Mouse (Mus musculus) left cerebral cortex, adult 2 months (tissue): ENCODE measurements around the gene Ppfibp1. TPM values are rescaled to one million over a fixed set of nuclear protein-coding genes. Genes with fewer than 3 reads are reported as not detected.
A peak's percentile ranks its signal among the peaks of the same experiment; 100 is the strongest.

ENCODE experiments used
- DNase-seq, 2 experiments: peaks; one replicate each; pipeline ENCODE4 v3.0.0; 2021 to 2022; ENCODE audit warnings: low spot score in 2 of 2, mixed read lengths in 1 of 2; ENCODE audit errors: extremely low spot score in 1 of 2
- H3K27ac ChIP-seq: fragments of 200-600 bp; 2 replicates; pipeline ENCODE4 v1.8.1; 2022
- H3K4me3 ChIP-seq: fragments of 200-600 bp; 2 replicates; pipeline ENCODE4 v1.8.1; 2022
- CTCF ChIP-seq: fragments of 200-600 bp; IDR thresholded peaks from 2 replicates; pipeline ENCODE4 v1.8.1; 2022; ENCODE audit warnings: antibody characterized with exemption, mild to moderate bottlenecking, moderate library complexity
- intact Hi-C: fragments of 180-260 bp; cut with DNase I; formaldehyde crosslinking; loops from one replicate; pipeline ENCODE4 v1.15.1; 2025
- total RNA-seq, 2 experiments: library from RNA; stranded (reverse); gene quantifications; 2 replicates each; pipeline ENCODE4 v1.2.3; 2021

Gene Ppfibp1
- total RNA-seq, 2 experiments from 2014 or later, result 61.0 to 61.6 TPM

GRCm38 (mm10) chr6:147011977-147012376 is 123.7 kb downstream of the Ppfibp1 start:
- H3K4me3 ChIP-seq, result no peak overlapping the region
- intact Hi-C loops, result loop anchor here (5.0 kb wide), 1 partner anchor 105 kb away; no protein-coding TSS in a partner anchor
- TF ChIP-seq CTCF, result no peak

GRCm38 (mm10) chr6:147013546-147013945 is 125.3 kb downstream of the Ppfibp1 start:
- intact Hi-C loops, result loop anchor here (5.0 kb wide), 1 partner anchor 104 kb away; no protein-coding TSS in a partner anchor
- peak; percentile 17; the same call in 1 of the 2 replicates for TF ChIP-seq CTCF
- Histone ChIP-seq H3K27ac (no peak overlapping the region), H3K4me3 (no peak overlapping the region)
- DNase-seq, result no peak

More at GRCm38 (mm10) chr6:147011977-147012376, 123.7 kb downstream of the Ppfibp1 start:
- H3K27ac ChIP-seq, result no peak overlapping the region
- DNase-seq, result no peak

- Histone ChIP-seq H3K4me3 (no peak overlapping the region), H3K27ac (no peak overlapping the region)
- no peak for TF ChIP-seq CTCF
- no peak for DNase-seq
- intact Hi-C loops, result no loop called here
Measured at GRCm38 (mm10) chr6:147017906-147018305, 129.6 kb downstream of the Ppfibp1 start.

GRCm38 (mm10) chr6:147018364-147018763 is 130.1 kb downstream of the Ppfibp1 start:
- Histone ChIP-seq H3K4me3 (no peak overlapping the region), H3K27ac (no peak overlapping the region)
- intact Hi-C loops, result no loop called here
- no peak for DNase-seq
- no peak for TF ChIP-seq CTCF

GRCm38 (mm10) chr6:147021181-147021580 is 132.9 kb downstream of the Ppfibp1 start:
- no peak for TF ChIP-seq CTCF
- Histone ChIP-seq H3K4me3 (no peak overlapping the region), H3K27ac (no peak overlapping the region)
- intact Hi-C loops, result no loop called here
- DNase-seq, result no peak

- Histone ChIP-seq H3K4me3 (no peak overlapping the region), H3K27ac (no peak overlapping the region)
- intact Hi-C loops, result no loop called here
- no peak for DNase-seq
- TF ChIP-seq CTCF, result no peak
Measured at GRCm38 (mm10) chr6:147022375-147023132, 134.3 kb downstream of the Ppfibp1 start.

- H3K27ac ChIP-seq, result no peak overlapping the region
- DNase-seq, result no peak
- intact Hi-C loops, result no loop called here
- TF ChIP-seq CTCF, result no peak
- no peak overlapping the region for H3K4me3 ChIP-seq
Measured at GRCm38 (mm10) chr6:147023133-147023395, 134.8 kb downstream of the Ppfibp1 start.

GRCm38 (mm10) chr6:147023568-147023967 is 135.3 kb downstream of the Ppfibp1 start:
- no peak for TF ChIP-seq CTCF
- DNase-seq, result no peak
- Histone ChIP-seq H3K27ac (no peak overlapping the region), H3K4me3 (no peak overlapping the region)
- intact Hi-C loops, result no loop called here

GRCm38 (mm10) chr6:147024761-147025160 is 136.5 kb downstream of the Ppfibp1 start:
- no peak for DNase-seq
- intact Hi-C loops, result no loop called here
- Histone ChIP-seq H3K4me3 (no peak overlapping the region), H3K27ac (no peak overlapping the region)
- TF ChIP-seq CTCF, result no peak

- TF ChIP-seq CTCF, result no peak
- H3K27ac ChIP-seq, result peak overlapping the region; percentile 42; the same call in 1 of the 2 replicates
- DNase-seq, result no peak
- intact Hi-C loops, result no loop called here
- H3K4me3 ChIP-seq, result no peak overlapping the region
Measured at GRCm38 (mm10) chr6:147028396-147028795, 140.1 kb downstream of the Ppfibp1 start.

- H3K4me3 ChIP-seq, result no peak overlapping the region
- intact Hi-C loops, result no loop called here
- H3K27ac ChIP-seq, result no peak overlapping the region
- no peak for DNase-seq
- TF ChIP-seq CTCF, result no peak
Measured at GRCm38 (mm10) chr6:147029591-147029990, 141.3 kb downstream of the Ppfibp1 start.

- intact Hi-C loops, result no loop called here
- no peak for DNase-seq
- no peak overlapping the region for H3K4me3 ChIP-seq
- no peak overlapping the region for H3K27ac ChIP-seq
- TF ChIP-seq CTCF, result no peak
Measured at GRCm38 (mm10) chr6:147030096-147030885, 142.0 kb downstream of the Ppfibp1 start.
